ENCODE assay signal across 8 mouse cellular contexts in the genomic region with DNA sequence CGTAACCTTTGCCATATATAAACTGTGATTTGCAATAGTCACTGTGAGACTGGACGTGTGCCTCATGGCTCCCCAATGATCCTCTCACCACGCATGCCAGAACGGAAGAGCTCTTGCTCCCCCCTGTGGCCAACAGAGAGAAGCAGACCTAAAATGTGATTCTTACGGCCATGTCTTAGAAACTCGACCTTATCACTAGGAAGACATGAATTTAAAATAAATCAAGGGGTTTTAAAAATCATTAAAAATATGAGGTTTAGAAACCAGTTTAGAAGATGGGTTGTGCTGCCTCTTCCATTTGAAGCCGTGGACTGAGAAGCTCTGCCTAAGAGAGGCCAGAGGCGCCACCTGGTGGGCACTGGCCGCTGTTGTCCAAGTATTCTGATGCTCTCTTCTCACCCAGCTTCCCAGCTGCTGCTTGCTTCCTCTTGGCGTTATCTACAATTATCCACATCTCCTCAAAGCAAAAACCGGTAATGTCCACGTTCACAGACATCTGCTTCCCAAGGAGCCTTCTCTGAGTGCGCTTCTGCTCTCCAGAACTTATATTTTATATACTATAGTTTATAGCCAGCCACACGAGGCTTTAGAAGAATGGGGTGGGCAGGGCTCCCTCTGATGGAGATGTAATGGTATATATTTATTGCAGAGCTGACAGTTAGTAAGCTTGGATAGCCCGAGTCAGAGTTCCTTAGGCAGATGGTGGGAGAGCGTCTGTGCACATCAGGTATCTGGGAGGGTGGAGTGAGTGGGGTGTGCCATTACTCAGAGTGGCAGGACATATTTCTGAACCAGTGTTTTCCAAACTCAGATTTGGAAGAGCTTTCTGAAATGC. TPM values are rescaled to one million over a fixed set of nuclear protein-coding genes. Genes with fewer than 3 reads are reported as not detected.
DNase-seq lines count a peak whose midpoint lies in the region; ATAC-seq and TF ChIP-seq lines count a peak whose summit lies in the region.

No protein-coding gene starts in this region.

- no peaks in the 10 kb centered on the region for H3K36me3 ChIP-seq in heart, embryonic 13.5 days
- H3K36me3 ChIP-seq in kidney, postnatal 0 days (ENCODE audit: insufficient read depth, low read length): no peaks in the 10 kb centered on the region
- no peaks in the 10 kb centered on the region for H3K36me3 ChIP-seq in liver, adult 2 months (ENCODE audit: control insufficient read depth, insufficient read depth, low read length)
- no peaks in the 10 kb centered on the region for H3K36me3 ChIP-seq in myocyte (ENCODE audit: control insufficient read depth, insufficient read depth)

- peak overlapping the region; percentile 66 for H3K4me2 ChIP-seq in heart, embryonic 13.5 days
- H3K4me2 ChIP-seq in kidney, postnatal 0 days (ENCODE audit: low read length): peak overlapping the region; percentile 46
- peak overlapping the region; percentile 77 for H3K4me2 ChIP-seq in myocyte (ENCODE audit: low read depth)

- H3K27ac ChIP-seq in heart, embryonic 13.5 days (replicated peaks): no peak overlapping the region
- no peak overlapping the region for H3K27ac ChIP-seq in kidney, postnatal 0 days
- no peak overlapping the region for H3K27ac ChIP-seq in liver, adult 2 months (replicated peaks; ENCODE audit: insufficient read depth, low read depth, low read length)

- H3K4me3 ChIP-seq in heart, embryonic 13.5 days: peak overlapping the region; percentile 38
- peak overlapping the region; percentile 13; the same call in 1 of the 2 replicates for H3K4me3 ChIP-seq in kidney, postnatal 0 days (replicated peaks; ENCODE audit: low read depth, low read length)
- H3K4me3 ChIP-seq in liver, adult 2 months (ENCODE audit: insufficient read depth, low read depth, low read length): no peak overlapping the region
- H3K4me3 ChIP-seq in myocyte: peak overlapping the region; percentile 0

- WGBS in heart, embryonic 13.5 days: 5% methylated on average over 16 of the region's 16 CpGs
- WGBS in kidney, postnatal 0 days: 2% methylated on average over 16 of the region's 16 CpGs
- 16% methylated on average over 16 of the region's 16 CpGs for WGBS in liver, adult 2 months

- peak; percentile 84 for TF ChIP-seq CTCF in brain, embryonic 14.5 days (IDR thresholded peaks at IDR 0.05; ENCODE audit: borderline replicate concordance, extremely low read depth, insufficient read depth, insufficient read length)
- peak; percentile 89 for TF ChIP-seq CTCF in kidney, postnatal 0 days (IDR thresholded peaks at IDR 0.05; ENCODE audit: low read depth)
- TF ChIP-seq CTCF in liver, adult 2 months (IDR thresholded peaks at IDR 0.05; ENCODE audit: low read depth, low read length): peak; percentile 89

- no peak overlapping the region for H3K9ac ChIP-seq in heart, embryonic 13.5 days
- no peak overlapping the region for H3K9ac ChIP-seq in kidney, postnatal 0 days (ENCODE audit: low read depth, low read length)
- no peak overlapping the region for H3K9ac ChIP-seq in liver, adult 2 months (ENCODE audit: low read depth, low read length)

- no peaks in the 10 kb centered on the region for H3K79me2 ChIP-seq in liver, adult 2 months (ENCODE audit: control insufficient read depth, insufficient read depth, low read length)
- no peaks in the 10 kb centered on the region for H3K79me2 ChIP-seq in myocyte (ENCODE audit: control insufficient read depth, insufficient read depth)

- DNase-seq in CD4-positive helper T cell, adult 2 months (ENCODE audit: low read depth, low spot score): peak; percentile 85
- DNase-seq in brain, embryonic 14.5 days (ENCODE audit: low read depth): peak; percentile 94
- peak; percentile 93 for DNase-seq in kidney, postnatal 0 days (ENCODE audit: low spot score)
- peak; percentile 68 for DNase-seq in liver, adult 2 months (ENCODE audit: extremely low read depth, low read depth, low spot score)
- DNase-seq in spleen, postnatal 4 days (ENCODE audit: low spot score in 2 of 2): peak; percentile 68 to 88

- ATAC-seq in erythroid progenitor cell, adult 5-6 weeks (replicated peaks; ENCODE audit: low FRiP score, poor library complexity, severe bottlenecking): peak; percentile 79
- no peak for ATAC-seq in heart, embryonic 13.5 days (ENCODE audit: extremely low read depth, insufficient number of reproducible peaks, low FRiP score, low TSS enrichment)
- peak; percentile 57; the same call in 1 of the 2 replicates for ATAC-seq in kidney, postnatal 0 days (replicated peaks; ENCODE audit: low FRiP score, low read depth)

- peaks cover 19% of the 10 kb centered on the region for H3K4me1 ChIP-seq in heart, embryonic 13.5 days
- H3K4me1 ChIP-seq in kidney, postnatal 0 days (replicated peaks; ENCODE audit: insufficient read depth, low read length): no peaks in the 10 kb centered on the region
- no peaks in the 10 kb centered on the region; the same call in 1 of the 2 replicates for H3K4me1 ChIP-seq in liver, adult 2 months (ENCODE audit: control insufficient read depth, insufficient read depth, low read length)

- H3K9me3 ChIP-seq in heart, embryonic 13.5 days: no peaks in the 10 kb centered on the region
- H3K9me3 ChIP-seq in kidney, postnatal 0 days (replicated peaks; ENCODE audit: low read length): no peaks in the 10 kb centered on the region

- no peaks in the 10 kb centered on the region for H3K27me3 ChIP-seq in heart, embryonic 13.5 days (replicated peaks)
- H3K27me3 ChIP-seq in kidney, postnatal 0 days (ENCODE audit: insufficient read depth, low read length): no peaks in the 10 kb centered on the region
- no peaks in the 10 kb centered on the region for H3K27me3 ChIP-seq in liver, adult 2 months (ENCODE audit: control insufficient read depth, insufficient read depth, low read length)
- no peaks in the 10 kb centered on the region for H3K27me3 ChIP-seq in myocyte (ENCODE audit: control insufficient read depth, insufficient read depth, insufficient read length)

- no peak overlapping the region for H3ac ChIP-seq in myocyte (ENCODE audit: control insufficient read depth, insufficient read length)

- TF ChIP-seq POLR2A in brain, embryonic 14.5 days (IDR thresholded peaks at IDR 0.05; ENCODE audit: borderline replicate concordance, extremely low read depth, insufficient read depth, insufficient read length, poor library complexity, severe bottlenecking): no peak
- TF ChIP-seq POLR2A in liver, adult 2 months (IDR thresholded peaks at IDR 0.05; ENCODE audit: extremely low read depth, insufficient read depth, low read length): no peak
- TF ChIP-seq POLR2A in myocyte (IDR thresholded peaks at IDR 0.05; ENCODE audit: insufficient read length, low read depth): no peak

TF ChIP-seq in myocyte, 11 proteins besides CTCF, POLR2A, EP300 and RAD21:
- TF ChIP-seq CEBPB (IDR thresholded peaks at IDR 0.05; ENCODE audit: insufficient read depth, poor library complexity, severe bottlenecking) (no peak), SRF (IDR thresholded peaks at IDR 0.05; ENCODE audit: control insufficient read depth, insufficient read length, low read depth) (no peak), MAX (IDR thresholded peaks at IDR 0.05; ENCODE audit: low read depth) (no peak), MYOD1 (IDR thresholded peaks at IDR 0.05; ENCODE audit: control insufficient read depth in 1 of 3, insufficient read length in 2 of 3, low read depth in 2 of 3) (no peak), TCF12 (IDR thresholded peaks at IDR 0.05; ENCODE audit: insufficient read depth, poor library complexity, severe bottlenecking) (no peak), USF1 (IDR thresholded peaks at IDR 0.05; ENCODE audit: low read depth) (no peak), E2F4 (IDR thresholded peaks at IDR 0.05; ENCODE audit: insufficient read depth) (no peak), TCF3 (IDR thresholded peaks at IDR 0.05; ENCODE audit: insufficient read length, low read depth) (no peak), POLR2AphosphoS2 (IDR thresholded peaks at IDR 0.05; ENCODE audit: insufficient read length, low read depth) (no peak), REST (IDR thresholded peaks at IDR 0.05; ENCODE audit: insufficient read depth, insufficient read length) (no peak), MYOG (IDR thresholded peaks at IDR 0.05; ENCODE audit: control insufficient read depth in 1 of 3, insufficient read depth in 1 of 3, insufficient read length in 2 of 3, low read depth in 2 of 3) (no peak)
TF ChIP-seq in myocyte: peak in this region for 0.

RNA-seq across cellular contexts. Expression of a gene that starts 28.3 kb away (rescaled TPM):
- 0.09 and 0.19 TPM in 2 replicates for polyA plus RNA-seq in brain, embryonic 14.5 days (2012; rRNA removed)
- 1.4 TPM in 1 of 2 replicates, not detected in the other for total RNA-seq in erythroid progenitor cell, adult 5-6 weeks (2015; ENCODE audit: low replicate concordance)
- total RNA-seq in erythroid progenitor cell, adult 5-6 weeks (2017; ENCODE audit: low replicate concordance): 1.9 and 6.5 TPM in 2 replicates
- 0.42 and 0.57 TPM in 2 replicates for polyA plus RNA-seq in heart, embryonic 13.5 days (2015; fragmentation: Nextera tagmentation; extraction: Ambion mirVana)
- polyA plus RNA-seq in kidney, postnatal 0 days (2015; fragmentation: Nextera tagmentation; extraction: Ambion mirVana): 1.4 and 1.5 TPM in 2 replicates
- total RNA-seq in liver, adult 2 months (2014; rRNA removed): 0.34 and 0.55 TPM in 2 replicates
- 0.04 and 0.15 TPM in 2 replicates for polyA plus RNA-seq in liver, adult 2 months (2012; rRNA removed)
- polyA plus RNA-seq in myocyte (2012; fragmentation: generic; extraction: Trizol): not detected

RNA-seq across cellular contexts. Expression of a gene that starts 42.8 kb away (rescaled TPM):
- 0.26 and 0.52 TPM in 2 replicates for polyA plus RNA-seq in brain, embryonic 14.5 days (2012; rRNA removed)
- not detected in 2 replicates for total RNA-seq in erythroid progenitor cell, adult 5-6 weeks (2015; ENCODE audit: low replicate concordance)
- total RNA-seq in erythroid progenitor cell, adult 5-6 weeks (2017; ENCODE audit: low replicate concordance): not detected in 2 replicates
- polyA plus RNA-seq in heart, embryonic 13.5 days (2015; fragmentation: Nextera tagmentation; extraction: Ambion mirVana): 44.7 and 49.7 TPM in 2 replicates
- 2.6 and 3.7 TPM in 2 replicates for polyA plus RNA-seq in kidney, postnatal 0 days (2015; fragmentation: Nextera tagmentation; extraction: Ambion mirVana)
- 0.09 TPM in 1 of 2 replicates, not detected in the other for total RNA-seq in liver, adult 2 months (2014; rRNA removed)
- 0.05 TPM in 1 of 2 replicates, not detected in the other for polyA plus RNA-seq in liver, adult 2 months (2012; rRNA removed)
- 0.22 TPM for polyA plus RNA-seq in myocyte (2012; fragmentation: generic; extraction: Trizol)
